Mouse (Mus musculus): Measurements from ENCODE around the gene Hdac9. TPM values are rescaled to one million over a fixed set of nuclear protein-coding genes. Genes with fewer than 3 reads are reported as not detected.

Hdac9 gene
- total and polyA plus RNA-seq, 2 experiments from 2014 or later, result 9.9 to 15.6 TPM

- Histone ChIP-seq H3K4me3 (ENCODE audit: low read depth, low read length) (no peak overlapping the region), H3K4me1 (ENCODE audit: insufficient read depth, low read length) (no peaks in the 10 kb centered on the region), H3K27me3 (ENCODE audit: insufficient read depth, low read length) (no peaks in the 10 kb centered on the region), H3K9me3 (ENCODE audit: low read length) (no peaks in the 10 kb centered on the region), H3K36me3 (ENCODE audit: insufficient read depth, low read length) (no peaks in the 10 kb centered on the region), H3K4me2 (ENCODE audit: low read depth, low read length, poor library complexity, severe bottlenecking) (no peak overlapping the region), H3K27ac (ENCODE audit: low read depth, low read length) (no peak overlapping the region), H3K9ac (replicated peaks; ENCODE audit: low read length, poor library complexity, severe bottlenecking) (no peak overlapping the region)
- DNase-seq (ENCODE audit: low spot score), result peak; percentile 82
- no peak for ATAC-seq (ENCODE audit: low FRiP score)
- WGBS, result 3% methylated on average over 3 of the region's 3 CpGs
- peak; percentile 90 for TF ChIP-seq CTCF (IDR thresholded peaks at IDR 0.05)
Measured at GRCm38 (mm10) chr12:34664758-34665157, 252.1 kb downstream of the Hdac9 start.

DNA sequence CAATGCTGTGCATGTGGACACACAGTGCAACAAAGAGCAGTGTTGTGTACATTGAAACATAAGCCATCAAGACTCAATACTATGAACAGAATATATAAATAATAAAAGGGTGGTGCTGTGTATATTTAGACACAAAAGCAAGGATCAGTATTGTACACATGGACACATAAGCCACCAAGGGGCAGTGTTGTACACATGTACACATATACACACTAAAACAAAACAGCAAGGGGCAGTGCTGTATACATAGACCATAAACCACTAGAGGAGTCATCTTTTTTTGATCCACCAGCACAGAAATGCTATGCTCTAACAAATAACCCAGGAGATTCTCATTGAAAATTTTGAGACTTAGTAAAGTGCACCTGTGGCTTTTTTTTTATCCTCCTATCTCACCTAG lies 255.5 kb downstream of the Hdac9 start:
- DNase-seq (ENCODE audit: low spot score) (peak; percentile 72), ATAC-seq (ENCODE audit: low FRiP score) (0 out of 2 replicates have a peak, but pooled peaks have one; percentile 50)
- H3K27ac ChIP-seq (ENCODE audit: low read depth, low read length), result no peak overlapping the region
- H3K9me3 ChIP-seq (ENCODE audit: low read length), result no peaks in the 10 kb centered on the region
- no peak overlapping the region for H3K4me2 ChIP-seq (ENCODE audit: low read depth, low read length, poor library complexity, severe bottlenecking)
- peak; percentile 70 for TF ChIP-seq CTCF (IDR thresholded peaks at IDR 0.05)
- no peaks in the 10 kb centered on the region for H3K36me3 ChIP-seq (ENCODE audit: insufficient read depth, low read length)
- H3K4me1 ChIP-seq (ENCODE audit: insufficient read depth, low read length), result no peaks in the 10 kb centered on the region
- no peaks in the 10 kb centered on the region for H3K27me3 ChIP-seq (ENCODE audit: insufficient read depth, low read length)
- no peak overlapping the region for H3K9ac ChIP-seq (replicated peaks; ENCODE audit: low read length, poor library complexity, severe bottlenecking)
- no peak overlapping the region for H3K4me3 ChIP-seq (ENCODE audit: low read depth, low read length)

DNA sequence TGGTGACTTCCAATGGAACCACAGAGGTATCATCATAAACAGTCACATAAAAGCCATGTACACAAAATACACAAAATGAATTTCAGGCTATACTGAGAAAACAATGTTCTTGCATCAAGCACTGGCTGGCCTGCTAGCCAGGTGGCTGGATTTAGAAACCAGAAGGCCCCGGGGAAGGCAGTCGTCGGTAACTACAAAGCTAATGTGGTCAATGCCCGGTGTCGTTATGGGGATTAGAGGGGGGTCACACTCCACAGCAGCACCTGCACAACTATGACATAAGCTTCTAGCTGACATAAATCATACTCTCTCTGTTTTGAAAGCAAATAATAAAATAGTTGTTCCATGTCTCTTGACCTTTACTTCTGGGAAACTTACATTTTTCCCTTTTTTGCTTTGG lies 256.9 kb downstream of the Hdac9 start:
- no peak for TF ChIP-seq CTCF (IDR thresholded peaks at IDR 0.05)
- no peaks in the 10 kb centered on the region for H3K9me3 ChIP-seq (ENCODE audit: low read length)
- H3K27me3 ChIP-seq (ENCODE audit: insufficient read depth, low read length), result no peaks in the 10 kb centered on the region
- H3K36me3 ChIP-seq (ENCODE audit: insufficient read depth, low read length), result no peaks in the 10 kb centered on the region
- H3K4me1 ChIP-seq (ENCODE audit: insufficient read depth, low read length), result no peaks in the 10 kb centered on the region
- ATAC-seq (ENCODE audit: low FRiP score) (no peak), DNase-seq (ENCODE audit: low spot score) (no peak)
- H3K9ac ChIP-seq (replicated peaks; ENCODE audit: low read length, poor library complexity, severe bottlenecking), result no peak overlapping the region
- H3K4me2 ChIP-seq (ENCODE audit: low read depth, low read length, poor library complexity, severe bottlenecking), result no peak overlapping the region
- 32% methylated on average over 5 of the region's 5 CpGs for WGBS
- no peak overlapping the region for H3K27ac ChIP-seq (ENCODE audit: low read depth, low read length)
- H3K4me3 ChIP-seq (ENCODE audit: low read depth, low read length), result no peak overlapping the region

DNA sequence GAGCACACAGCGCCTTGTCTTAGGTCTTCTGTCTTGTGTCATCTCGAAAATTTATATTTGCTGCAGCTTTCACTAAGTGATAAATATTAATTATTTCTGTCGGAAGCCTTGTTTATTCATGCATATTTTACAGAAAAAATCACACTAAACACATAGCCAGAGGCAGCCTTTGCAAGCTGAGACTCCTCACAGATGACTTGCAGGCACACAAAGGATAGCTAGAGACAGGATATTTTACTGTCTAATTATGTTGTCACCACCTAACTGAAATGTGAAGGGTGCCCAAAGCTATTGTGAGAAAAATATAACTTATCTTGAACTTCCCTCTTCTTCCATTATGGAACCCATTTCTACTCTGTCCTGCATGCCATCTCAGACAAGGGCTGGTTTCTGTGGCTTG lies 258.3 kb downstream of the Hdac9 start:
- Histone ChIP-seq H3K4me2 (ENCODE audit: low read depth, low read length, poor library complexity, severe bottlenecking) (no peak overlapping the region), H3K27ac (ENCODE audit: low read depth, low read length) (no peak overlapping the region), H3K9me3 (ENCODE audit: low read length) (no peaks in the 10 kb centered on the region), H3K4me1 (ENCODE audit: insufficient read depth, low read length) (no peaks in the 10 kb centered on the region), H3K36me3 (ENCODE audit: insufficient read depth, low read length) (no peaks in the 10 kb centered on the region), H3K27me3 (ENCODE audit: insufficient read depth, low read length) (no peaks in the 10 kb centered on the region), H3K9ac (replicated peaks; ENCODE audit: low read length, poor library complexity, severe bottlenecking) (no peak overlapping the region), H3K4me3 (ENCODE audit: low read depth, low read length) (no peak overlapping the region)
- WGBS, result 57% methylated on average over 3 of the region's 3 CpGs
- no peak for TF ChIP-seq CTCF (IDR thresholded peaks at IDR 0.05)
- no peak for DNase-seq (ENCODE audit: low spot score)
- no peak for ATAC-seq (ENCODE audit: low FRiP score)

- Histone ChIP-seq H3K36me3 (ENCODE audit: insufficient read depth, low read length) (no peaks in the 10 kb centered on the region), H3K4me2 (ENCODE audit: low read depth, low read length, poor library complexity, severe bottlenecking) (peak overlapping the region; percentile 39), H3K27me3 (ENCODE audit: insufficient read depth, low read length) (no peaks in the 10 kb centered on the region), H3K27ac (ENCODE audit: low read depth, low read length) (no peak overlapping the region), H3K9me3 (ENCODE audit: low read length) (no peaks in the 10 kb centered on the region), H3K9ac (replicated peaks; ENCODE audit: low read length, poor library complexity, severe bottlenecking) (no peak overlapping the region), H3K4me1 (ENCODE audit: insufficient read depth, low read length) (no peaks in the 10 kb centered on the region), H3K4me3 (ENCODE audit: low read depth, low read length) (0 out of 2 replicates have a peak overlapping the region, but pooled peaks have one; percentile 4)
- peak; percentile 86 for ATAC-seq (ENCODE audit: low FRiP score)
- DNase-seq (ENCODE audit: low spot score), result peak; percentile 88
- TF ChIP-seq CTCF (IDR thresholded peaks at IDR 0.05), result peak; percentile 87
- WGBS, result 33% methylated on average over 6 of the region's 6 CpGs
Measured at GRCm38 (mm10) chr12:34658119-34658518, 258.8 kb downstream of the Hdac9 start.

GRCm38 (mm10) chr12:34653615-34654014 lies 263.3 kb downstream of the Hdac9 start:
- 43% methylated on average over 3 of the region's 3 CpGs for WGBS
- Histone ChIP-seq H3K36me3 (ENCODE audit: insufficient read depth, low read length) (no peaks in the 10 kb centered on the region), H3K27ac (ENCODE audit: low read depth, low read length) (no peak overlapping the region), H3K4me3 (ENCODE audit: low read depth, low read length) (no peak overlapping the region), H3K27me3 (ENCODE audit: insufficient read depth, low read length) (no peaks in the 10 kb centered on the region), H3K4me2 (ENCODE audit: low read depth, low read length, poor library complexity, severe bottlenecking) (no peak overlapping the region), H3K9me3 (ENCODE audit: low read length) (no peaks in the 10 kb centered on the region), H3K9ac (replicated peaks; ENCODE audit: low read length, poor library complexity, severe bottlenecking) (no peak overlapping the region), H3K4me1 (ENCODE audit: insufficient read depth, low read length) (no peaks in the 10 kb centered on the region)
- DNase-seq (ENCODE audit: low spot score), result peak; percentile 31
- peak; percentile 71 for TF ChIP-seq CTCF (IDR thresholded peaks at IDR 0.05)
- no peak for ATAC-seq (ENCODE audit: low FRiP score)

Measured in midbrain, postnatal 0 days (tissue).